Comparison of ENCODE assay signal across 20 mouse cellular contexts in the genomic region with DNA sequence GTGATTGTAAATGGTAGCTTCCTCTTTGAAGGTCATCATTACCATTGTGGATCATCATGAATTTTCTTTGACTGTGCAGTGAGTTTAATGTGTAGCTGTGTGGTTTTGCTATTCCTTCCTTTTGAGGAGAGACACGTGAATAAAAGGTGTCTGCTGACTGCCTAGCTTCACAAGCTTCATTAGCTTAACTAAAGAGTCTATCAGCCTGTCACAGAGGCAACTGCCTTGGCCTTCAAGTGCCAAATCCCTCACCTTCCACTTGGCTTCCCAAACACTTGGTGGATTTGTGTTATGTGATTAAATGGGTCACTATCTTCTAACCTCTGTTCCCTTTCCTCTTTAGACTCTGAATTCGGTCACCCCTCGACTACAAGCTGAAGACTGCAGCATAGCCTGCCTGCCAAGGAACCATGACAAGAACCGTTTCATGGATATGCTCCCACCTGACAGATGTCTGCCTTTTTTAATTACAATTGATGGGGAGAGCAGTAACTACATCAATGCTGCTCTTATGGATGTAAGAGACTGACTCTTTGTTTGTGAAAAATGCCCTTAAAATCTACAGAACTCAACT.
DNase-seq lines count a peak whose midpoint lies in the region; ATAC-seq and TF ChIP-seq lines count a peak whose summit lies in the region.
"Had no signal": no experiment of that assay in that cellular context is flagged by ENCODE, and none has a peak within 500 bp of the region (broad histone marks: within the 10 kb centered on the region; RNA-seq: fewer than 3 reads in every experiment).

No protein-coding gene starts in this region.

- ATAC-seq in hindbrain, postnatal 0 days: peak; percentile 76
- ATAC-seq in hindbrain, embryonic 13.5 days (ENCODE audit: low FRiP score): no peak
- ATAC-seq in forebrain, embryonic 12.5 days (ENCODE audit: low FRiP score): 0 out of 2 replicates have a peak, but pooled peaks have one; percentile 27
- ATAC-seq: CD4-positive, CD25-positive, alpha-beta regulatory T cell, adult 4 months had no signal

- H3K36me3 ChIP-seq in hindbrain, postnatal 0 days (ENCODE audit: insufficient read depth, low read length): no peaks in the 10 kb centered on the region; the same call in 1 of the 2 replicates
- H3K36me3 ChIP-seq in hindbrain, embryonic 13.5 days: no peaks in the 10 kb centered on the region
- H3K36me3 ChIP-seq in forebrain, embryonic 12.5 days (replicated peaks): peaks cover 3% of the 10 kb centered on the region; the same call in 1 of the 2 replicates
- peaks cover 12% of the 10 kb centered on the region for H3K36me3 ChIP-seq in embryonic facial prominence, embryonic 10.5 days (replicated peaks)

- no peaks in the 10 kb centered on the region for H3K9me3 ChIP-seq in hindbrain, postnatal 0 days (ENCODE audit: low read length)
- H3K9me3 ChIP-seq in hindbrain, embryonic 13.5 days: no peaks in the 10 kb centered on the region; the same call in 1 of the 2 replicates
- no peaks in the 10 kb centered on the region for H3K9me3 ChIP-seq in forebrain, embryonic 12.5 days
- H3K9me3 ChIP-seq in embryonic facial prominence, embryonic 10.5 days: no peaks in the 10 kb centered on the region
- H3K9me3 ChIP-seq: heart, embryonic 13.5 days; neural tube, embryonic 12.5 days had no signal

- no peak overlapping the region for H3K9ac ChIP-seq in hindbrain, postnatal 0 days (replicated peaks; ENCODE audit: low read length)
- no peak overlapping the region for H3K9ac ChIP-seq in hindbrain, embryonic 13.5 days
- H3K9ac ChIP-seq in forebrain, embryonic 12.5 days: no peak overlapping the region
- H3K9ac ChIP-seq: heart, embryonic 13.5 days; neural tube, embryonic 12.5 days had no signal

- no peak overlapping the region for H3K4me2 ChIP-seq in hindbrain, postnatal 0 days (ENCODE audit: low read depth, low read length)
- no peak overlapping the region for H3K4me2 ChIP-seq in hindbrain, embryonic 13.5 days
- H3K4me2 ChIP-seq in forebrain, embryonic 12.5 days: no peak overlapping the region
- H3K4me2 ChIP-seq: heart, embryonic 13.5 days; neural tube, embryonic 12.5 days had no signal

- H3K27me3 ChIP-seq in hindbrain, postnatal 0 days (ENCODE audit: insufficient read depth, low read length): no peaks in the 10 kb centered on the region
- no peaks in the 10 kb centered on the region for H3K27me3 ChIP-seq in hindbrain, embryonic 13.5 days
- no peaks in the 10 kb centered on the region for H3K27me3 ChIP-seq in forebrain, embryonic 12.5 days
- no peaks in the 10 kb centered on the region for H3K27me3 ChIP-seq in embryonic facial prominence, embryonic 10.5 days (replicated peaks; ENCODE audit: low read depth, poor library complexity, severe bottlenecking)
- H3K27me3 ChIP-seq: heart, embryonic 13.5 days; neural tube, embryonic 12.5 days had no signal

- no peak overlapping the region for H3K4me3 ChIP-seq in hindbrain, postnatal 0 days (ENCODE audit: low read length)
- no peak overlapping the region for H3K4me3 ChIP-seq in hindbrain, embryonic 13.5 days
- no peak overlapping the region for H3K4me3 ChIP-seq in forebrain, embryonic 12.5 days (replicated peaks)
- H3K4me3 ChIP-seq in embryonic facial prominence, embryonic 10.5 days: no peak overlapping the region
- H3K4me3 ChIP-seq: erythroblast, embryonic 14.5 days; heart, embryonic 13.5 days; neural tube, embryonic 12.5 days had no signal

- no peak for TF ChIP-seq CTCF in hindbrain, postnatal 0 days (IDR thresholded peaks at IDR 0.05; ENCODE audit: low read depth)

- no peaks in the 10 kb centered on the region for H3K4me1 ChIP-seq in hindbrain, postnatal 0 days (ENCODE audit: insufficient read depth, low read length)
- no peaks in the 10 kb centered on the region for H3K4me1 ChIP-seq in hindbrain, embryonic 13.5 days (replicated peaks)
- H3K4me1 ChIP-seq in forebrain, embryonic 12.5 days: no peaks in the 10 kb centered on the region
- no peaks in the 10 kb centered on the region for H3K4me1 ChIP-seq in embryonic facial prominence, embryonic 10.5 days
- H3K4me1 ChIP-seq: heart, embryonic 13.5 days; neural tube, embryonic 12.5 days had no signal

- WGBS in hindbrain, postnatal 0 days: 41% methylated on average over 4 of the region's 4 CpGs
- WGBS in hindbrain, embryonic 13.5 days: 54% methylated on average over 4 of the region's 4 CpGs
- WGBS in forebrain, embryonic 12.5 days: 67% methylated on average over 4 of the region's 4 CpGs
- WGBS in embryonic facial prominence, embryonic 10.5 days: 65% methylated on average over 4 of the region's 4 CpGs

- no peak overlapping the region for H3K27ac ChIP-seq in hindbrain, postnatal 0 days
- H3K27ac ChIP-seq in hindbrain, embryonic 13.5 days: no peak overlapping the region
- no peak overlapping the region for H3K27ac ChIP-seq in forebrain, embryonic 12.5 days
- no peak overlapping the region for H3K27ac ChIP-seq in embryonic facial prominence, embryonic 10.5 days (replicated peaks)
- H3K27ac ChIP-seq: heart, embryonic 13.5 days; neural tube, embryonic 12.5 days; stomach, postnatal 0 days had no signal

- DNase-seq in hindbrain, postnatal 0 days (ENCODE audit: low spot score): peak; percentile 23
- DNase-seq in ZHBTc4 (ENCODE audit: low read depth, low spot score): peak; percentile 36
- DNase-seq in layer of hippocampus, postnatal 36 days: peak; percentile 9 to 11
- DNase-seq in right cerebral cortex, postnatal 4 days: no peak
- no peak for DNase-seq in embryonic facial prominence, embryonic 10.5 days (ENCODE audit: low spot score)
- DNase-seq: adrenal gland, postnatal 10 days; cerebellum, adult 9-10 months; heart, postnatal 36 days; kidney, adult 9 months; lung, adult 18-20 months; lung, postnatal 36 days; right cerebral cortex, postnatal 14 days; thymus, postnatal 25 days had no signal

Comparison
In these comparisons a context has a peak if more than half of its experiments do, and no peak if none do; other contexts are left out.
1. DNase-seq: peak in hindbrain, postnatal 0 days (single experiment), ZHBTc4 (single experiment) and layer of hippocampus, postnatal 36 days (2 of 2); none in right cerebral cortex, postnatal 4 days (single experiment) and embryonic facial prominence, embryonic 10.5 days (single experiment).